Mouse (Mus musculus) megakaryocyte, embryonic 14.5 days (primary cell): ENCODE measurements at regions not wholly inside any gene's neighbourhood (a gene's known extent, or its start where the extent isn't known, plus 50 kb on each side); places are given as distances from the start of the nearest gene placed in this dataset.
A peak's percentile ranks its signal among the peaks of the same experiment; 100 is the strongest.

ENCODE experiments used
- H3K27me3 ChIP-seq: replicated peaks from 2 replicates; pipeline ENCODE3; 2012; ENCODE audit warnings: inconsistent platforms
- H3K36me3 ChIP-seq: replicated peaks from 2 replicates; pipeline ENCODE3; 2012; ENCODE audit warnings: low read length, inconsistent platforms, mixed read lengths
- H3K4me1 ChIP-seq: 2 replicates; pipeline ENCODE4 v1.6.1; 2012; ENCODE audit warnings: inconsistent platforms
- H3K4me3 ChIP-seq: replicated peaks from 2 replicates; pipeline ENCODE3; 2012; ENCODE audit warnings: moderate library complexity, mild to moderate bottlenecking, inconsistent platforms
- H3K9me3 ChIP-seq: 2 replicates; pipeline ENCODE4 v1.6.1; 2012; ENCODE audit warnings: inconsistent platforms
- FLI1 ChIP-seq: IDR thresholded peaks from 2 replicates; pipeline ENCODE4 v1.6.1; 2012; ENCODE audit warnings: low read length, inconsistent platforms, mixed read lengths
- GATA1 ChIP-seq: IDR thresholded peaks from 3 replicates; pipeline ENCODE4 v1.6.1; 2012; ENCODE audit warnings: mixed read lengths, low read length, inconsistent platforms, borderline replicate concordance

DNA sequence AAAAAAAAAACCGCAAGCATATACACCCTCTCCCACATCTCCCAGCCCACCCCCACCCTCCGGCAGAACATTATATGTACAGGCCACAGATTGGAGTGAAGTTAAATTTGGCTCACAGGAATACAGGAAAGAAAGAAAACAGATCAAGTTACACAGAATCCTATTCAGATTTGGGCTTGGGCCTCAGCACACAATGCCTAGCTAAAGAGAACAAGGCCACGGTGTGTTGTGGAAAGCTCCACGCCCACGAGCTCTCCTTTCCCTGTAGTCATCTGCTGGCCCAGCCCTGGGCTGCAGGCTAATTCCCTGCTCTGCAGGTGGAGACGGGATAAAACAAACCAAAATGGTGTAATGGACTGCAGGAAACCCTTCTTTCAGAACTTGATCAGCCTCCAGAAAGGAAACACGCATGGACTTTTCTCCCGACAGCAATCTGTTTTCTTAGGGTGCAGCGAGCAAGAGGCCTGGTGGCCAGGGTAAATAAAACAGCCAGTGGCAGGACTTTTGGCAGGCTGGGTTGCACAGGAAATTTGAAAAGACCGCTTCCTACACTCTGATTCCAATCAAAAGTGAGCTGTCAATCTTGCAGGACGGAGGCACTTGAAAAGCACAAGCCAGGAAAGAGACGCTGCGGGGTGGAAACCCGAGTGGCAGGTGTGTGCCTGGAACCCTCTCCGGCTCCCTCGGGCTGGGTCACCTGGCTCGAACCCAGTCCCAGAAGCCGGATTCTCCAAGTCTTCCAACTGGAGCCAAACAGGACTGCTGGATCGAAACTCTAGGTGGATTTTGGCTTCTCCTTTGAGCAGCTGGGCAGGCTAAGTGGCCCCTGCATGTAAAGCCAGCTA is 214.0 kb downstream of the Bcl2l11 start:
- no peak for TF ChIP-seq GATA1
- no peak for TF ChIP-seq FLI1
- peak overlapping the region; percentile 71 for H3K4me3 ChIP-seq

DNA sequence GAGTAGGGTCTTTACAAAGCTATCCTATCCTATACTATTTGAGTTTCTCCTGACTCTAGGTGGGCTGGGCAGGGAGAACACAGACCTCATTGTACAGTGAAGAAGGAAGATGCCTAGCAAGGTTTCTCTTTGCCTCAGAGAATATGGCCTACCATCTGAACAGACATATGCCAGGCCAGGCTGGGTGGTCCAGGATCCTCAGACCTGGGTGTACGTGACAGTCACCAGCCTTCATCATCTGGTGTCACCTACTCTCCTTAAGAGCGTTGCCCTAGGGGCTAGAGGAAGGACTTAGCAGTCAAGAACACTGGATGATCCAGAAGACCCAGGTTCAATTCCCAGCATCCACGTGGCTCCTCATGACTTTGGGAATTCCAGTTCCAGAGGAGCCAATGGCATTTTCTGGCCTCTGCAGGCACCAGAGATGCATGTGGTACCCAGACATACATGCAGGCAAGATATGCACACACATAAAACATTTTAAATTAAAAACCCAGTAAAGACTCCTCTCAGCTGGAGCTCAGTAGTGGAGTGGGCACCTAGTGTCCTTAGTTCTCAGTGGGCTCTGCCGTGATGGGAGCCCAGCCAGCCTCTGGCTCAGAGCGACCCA is 214.9 kb downstream of the Bcl2l11 start:
- peaks cover 8% of the 10 kb centered on the region for H3K36me3 ChIP-seq
- no peaks in the 10 kb centered on the region for H3K9me3 ChIP-seq
- peaks cover 5% of the 10 kb centered on the region for H3K27me3 ChIP-seq
- peaks cover 69% of the 10 kb centered on the region for H3K4me1 ChIP-seq
- no peak for TF ChIP-seq GATA1
- TF ChIP-seq FLI1: no peak
- no peak overlapping the region for H3K4me3 ChIP-seq

More for the DNA sequence above, 214.0 kb downstream of the Bcl2l11 start:
- Histone ChIP-seq H3K9me3 (no peaks in the 10 kb centered on the region), H3K36me3 (peaks cover 5% of the 10 kb centered on the region), H3K27me3 (peaks cover 5% of the 10 kb centered on the region), H3K4me1 (peaks cover 76% of the 10 kb centered on the region)

DNA sequence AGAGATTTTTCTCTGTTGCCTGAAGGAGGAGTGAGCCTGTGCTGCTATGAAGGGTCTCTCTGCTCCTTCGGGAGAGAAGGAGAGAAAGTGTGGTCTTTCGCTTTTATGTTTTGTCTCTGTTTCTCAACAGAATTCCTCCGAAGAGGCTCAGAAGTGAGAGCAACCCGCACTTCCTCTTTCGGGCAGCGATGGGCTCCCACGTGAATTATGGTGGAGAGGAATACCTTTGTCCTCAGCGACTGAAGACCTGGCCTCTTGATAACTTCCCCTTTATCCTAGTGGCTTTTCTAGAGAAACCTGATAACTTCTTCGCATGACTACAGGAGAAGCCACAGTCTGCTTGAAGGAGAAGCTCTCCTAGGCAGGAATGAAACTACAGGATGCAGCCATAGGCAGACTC is 216.4 kb downstream of the Bcl2l11 start:
- Histone ChIP-seq H3K4me3 (peak overlapping the region; percentile 85), H3K9me3 (no peaks in the 10 kb centered on the region)

DNA sequence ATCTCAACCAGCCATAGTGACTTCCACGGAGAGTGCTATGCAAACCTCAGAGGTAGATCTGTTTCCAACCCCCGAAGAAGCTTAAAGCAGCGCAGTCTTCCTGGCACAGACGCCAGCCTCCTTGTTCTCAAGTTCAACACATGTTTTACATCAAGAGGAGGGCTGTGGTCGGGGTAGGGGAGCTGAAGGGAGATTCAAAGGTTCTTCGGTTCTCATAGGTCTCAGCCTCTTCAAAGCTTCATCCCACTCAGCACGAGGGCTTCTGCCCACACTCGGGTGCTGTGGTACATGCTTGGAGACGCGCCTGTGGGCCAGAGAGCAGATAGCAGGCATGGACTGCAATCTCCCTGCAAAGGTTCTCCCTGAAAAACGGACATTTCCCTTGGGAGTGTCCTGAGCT is 219.7 kb downstream of the Bcl2l11 start:
- Histone ChIP-seq H3K4me1 (peaks cover 28% of the 10 kb centered on the region), H3K4me3 (no peak overlapping the region), H3K27me3 (peaks cover 2% of the 10 kb centered on the region), H3K9me3 (peaks cover 2% of the 10 kb centered on the region; the same call in 1 of the 2 replicates), H3K36me3 (peaks cover 3% of the 10 kb centered on the region)
- no peak for TF ChIP-seq GATA1
- TF ChIP-seq FLI1: no peak

More for the DNA sequence above, 216.4 kb downstream of the Bcl2l11 start:
- TF ChIP-seq GATA1 (no peak), FLI1 (no peak)
- Histone ChIP-seq H3K27me3 (peaks cover 5% of the 10 kb centered on the region), H3K36me3 (peaks cover 6% of the 10 kb centered on the region), H3K4me1 (peaks cover 57% of the 10 kb centered on the region)

DNA sequence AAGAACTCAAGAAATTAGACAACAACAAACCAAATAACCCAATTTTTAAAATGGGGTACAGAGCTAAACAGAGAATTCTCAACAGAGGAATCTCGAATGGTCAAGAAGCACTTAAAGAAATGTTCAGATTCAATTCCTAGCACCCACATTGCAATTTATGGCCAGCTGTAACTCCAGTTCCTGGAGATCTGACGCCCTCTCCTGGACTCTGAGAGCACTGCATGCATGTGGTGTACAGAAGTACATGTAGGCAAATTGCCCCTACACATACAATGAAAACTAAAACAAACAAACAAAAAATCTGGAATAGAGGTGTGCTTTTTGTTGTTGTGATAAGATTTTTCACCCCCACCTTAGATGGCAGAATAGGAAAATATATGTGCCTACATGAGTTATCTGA is 222.7 kb downstream of the Bcl2l11 start:
- Histone ChIP-seq H3K9me3 (peaks cover 2% of the 10 kb centered on the region; the same call in 1 of the 2 replicates), H3K4me1 (peaks cover 5% of the 10 kb centered on the region; the same call in 1 of the 2 replicates), H3K36me3 (peaks cover 21% of the 10 kb centered on the region), H3K4me3 (no peak overlapping the region), H3K27me3 (no peaks in the 10 kb centered on the region)
- no peak for TF ChIP-seq FLI1
- no peak for TF ChIP-seq GATA1

DNA sequence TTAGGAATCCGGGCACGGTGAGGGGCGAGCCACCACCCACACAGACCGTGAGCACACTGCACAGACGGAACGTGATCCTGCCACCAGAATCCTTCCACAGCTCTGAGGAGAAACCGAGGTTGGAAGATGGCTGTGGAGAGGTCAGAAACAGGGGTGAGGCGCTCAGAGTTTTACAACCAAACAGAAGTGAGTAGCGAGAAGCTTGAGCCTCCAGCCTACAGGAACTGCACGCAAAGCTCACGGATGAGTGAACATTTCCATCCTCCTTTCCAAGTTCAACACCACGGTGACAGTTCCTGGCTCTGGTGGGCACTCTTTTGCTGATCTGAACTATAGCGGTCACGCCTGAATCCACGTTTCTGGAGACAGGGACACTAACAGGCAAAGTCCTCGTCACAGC is 225.6 kb downstream of the Bcl2l11 start:
- Histone ChIP-seq H3K9me3 (peaks cover 7% of the 10 kb centered on the region; the same call in 1 of the 2 replicates), H3K4me1 (peaks cover 5% of the 10 kb centered on the region; the same call in 1 of the 2 replicates), H3K36me3 (peaks cover 25% of the 10 kb centered on the region), H3K4me3 (no peak overlapping the region), H3K27me3 (no peaks in the 10 kb centered on the region)
- no peak for TF ChIP-seq GATA1
- no peak for TF ChIP-seq FLI1

DNA sequence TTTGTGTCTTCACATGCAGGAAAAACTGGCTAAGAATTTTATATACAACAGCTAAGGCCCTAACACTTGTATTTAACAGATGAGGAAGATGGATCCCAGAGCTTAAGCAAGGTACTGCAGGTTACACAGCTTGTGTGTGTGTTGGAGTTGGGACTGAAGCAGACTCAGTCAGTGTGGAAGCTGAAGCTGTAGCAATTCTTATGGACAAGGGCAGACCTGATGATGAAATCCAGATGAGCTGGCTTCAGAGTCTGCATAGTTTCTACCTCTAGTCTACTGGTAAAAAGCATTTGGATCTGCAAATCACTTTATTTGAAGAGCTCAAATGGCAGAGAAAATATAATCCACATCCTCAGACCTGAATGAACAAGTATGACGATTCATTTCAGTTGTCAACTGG is 226.7 kb downstream of the Bcl2l11 start:
- Histone ChIP-seq H3K9me3 (peaks cover 13% of the 10 kb centered on the region; the same call in 1 of the 2 replicates), H3K4me3 (no peak overlapping the region), H3K4me1 (peaks cover 5% of the 10 kb centered on the region; the same call in 1 of the 2 replicates), H3K27me3 (no peaks in the 10 kb centered on the region), H3K36me3 (peaks cover 26% of the 10 kb centered on the region)
- TF ChIP-seq GATA1: no peak
- no peak for TF ChIP-seq FLI1

DNA sequence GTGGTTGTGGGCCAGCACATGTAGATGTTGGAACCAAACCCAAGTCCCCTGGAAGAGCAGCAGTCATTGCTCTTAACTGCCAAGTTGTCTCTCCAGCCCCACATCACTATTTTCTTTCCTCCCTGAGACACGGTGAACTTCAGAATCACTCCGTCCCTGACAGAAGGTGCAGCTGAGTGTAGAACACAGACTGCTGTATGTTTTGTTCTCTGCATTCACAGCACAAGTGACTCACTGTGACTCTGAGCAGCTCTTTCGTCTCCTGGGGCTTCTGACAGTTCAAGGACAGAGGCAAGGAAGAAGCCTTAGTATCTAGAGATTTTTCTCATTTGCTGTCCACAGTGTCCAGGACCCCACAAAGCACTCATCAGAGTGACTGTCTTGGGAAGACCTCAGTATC is 227.6 kb downstream of the Bcl2l11 start:
- Histone ChIP-seq H3K36me3 (peaks cover 26% of the 10 kb centered on the region), H3K4me1 (peaks cover 5% of the 10 kb centered on the region; the same call in 1 of the 2 replicates), H3K9me3 (peaks cover 13% of the 10 kb centered on the region; the same call in 1 of the 2 replicates), H3K27me3 (no peaks in the 10 kb centered on the region), H3K4me3 (no peak overlapping the region)
- TF ChIP-seq GATA1 (no peak), FLI1 (no peak)

DNA sequence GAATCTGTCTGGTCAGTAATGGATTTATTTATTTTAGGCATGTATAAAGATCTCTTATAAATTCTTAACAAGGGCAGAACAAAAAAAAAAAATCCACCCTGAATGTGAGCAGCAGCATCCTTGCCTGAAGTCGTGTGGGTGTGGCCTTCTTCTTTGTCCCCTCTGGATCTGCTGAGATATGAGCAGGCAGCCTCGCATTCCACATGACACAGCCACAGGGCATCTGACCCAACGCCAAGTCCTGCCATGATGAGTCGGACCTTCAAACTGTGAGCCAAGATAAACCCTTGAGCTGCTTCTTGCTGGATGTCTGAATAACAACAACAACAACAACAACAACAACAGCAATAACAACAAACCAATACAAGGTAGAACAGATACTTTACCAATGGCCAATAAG is 230.5 kb downstream of the Bcl2l11 start:
- TF ChIP-seq FLI1 (no peak), GATA1 (no peak)
- H3K4me1 ChIP-seq: peaks cover 27% of the 10 kb centered on the region

DNA sequence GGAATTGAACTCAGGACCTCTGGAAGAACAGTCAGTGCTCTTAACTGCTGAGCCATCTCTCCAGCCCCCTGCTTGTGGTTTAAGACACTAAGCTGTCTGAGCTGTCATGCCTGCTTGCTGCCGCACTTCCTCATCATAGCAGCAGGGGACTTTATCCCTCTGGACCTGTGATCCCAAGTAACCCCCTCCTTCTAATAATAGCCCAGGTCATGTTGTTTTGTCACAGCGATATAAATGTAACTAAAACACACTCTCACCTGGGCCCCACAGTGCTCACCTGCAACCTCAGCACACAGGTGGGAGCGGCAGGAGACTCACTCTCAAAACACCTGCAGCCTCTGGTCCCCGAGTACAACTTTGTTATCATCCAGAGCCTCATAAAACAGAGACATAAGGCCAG is 231.9 kb upstream of the Spdye4c start:
- H3K27me3 ChIP-seq: no peaks in the 10 kb centered on the region
- peaks cover 52% of the 10 kb centered on the region for H3K4me1 ChIP-seq
- H3K9me3 ChIP-seq: peaks cover 11% of the 10 kb centered on the region; the same call in 1 of the 2 replicates
- peaks cover 10% of the 10 kb centered on the region for H3K36me3 ChIP-seq
- H3K4me3 ChIP-seq: no peak overlapping the region
- TF ChIP-seq FLI1: no peak

More for the DNA sequence above, 230.5 kb downstream of the Bcl2l11 start:
- H3K27me3 ChIP-seq: no peaks in the 10 kb centered on the region
- peaks cover 24% of the 10 kb centered on the region for H3K36me3 ChIP-seq
- H3K4me3 ChIP-seq: no peak overlapping the region
- H3K9me3 ChIP-seq: peaks cover 11% of the 10 kb centered on the region; the same call in 1 of the 2 replicates
